Mouse (Mus musculus): ENCODE results near the gene Krtap9-5. TPM values are rescaled to one million over a fixed set of nuclear protein-coding genes. Genes with fewer than 3 reads are reported as not detected.

Krtap9-5 gene
- polyA plus RNA-seq (2012; ENCODE audit: low replicate concordance): not detected in 2 replicates

GRCm38 (mm10) chr11:99948175-99948574, at the start of gene Krtap9-5:
Krtap9-5 (plus strand) TSS chr11:99948475.

GRCm38 (mm10) chr11:99907620-99908019, 40.7 kb upstream of the Krtap9-5 start, which contains the start of gene Krtap31-1:
Krtap31-1 (plus strand) TSS chr11:99907920.

GRCm38 (mm10) chr11:99914451-99914850, 33.8 kb upstream of the Krtap9-5 start, which contains the start of gene Gm11565:
Gm11565 (plus strand) TSS chr11:99914751.

GRCm38 (mm10) chr11:99935991-99936390, 12.3 kb upstream of the Krtap9-5 start, which contains the start of gene Krtap31-2:
Krtap31-2 (plus strand) TSS chr11:99936291.

GRCm38 (mm10) chr11:99978953-99979352, 30.7 kb downstream of the Krtap9-5 start, which contains the start of gene Krtap29-1:
Krtap29-1 (minus strand) TSS chr11:99979053.

GRCm38 (mm10) chr11:99986180-99986647, 37.9 kb downstream of the Krtap9-5 start, which contains the start of gene Krtap16-1:
Krtap16-1 (minus strand) TSS chr11:99986597.

GRCm38 (mm10) chr11:99993620-99994383, 45.5 kb downstream of the Krtap9-5 start, which contains the start of gene Krtap17-1:
Krtap17-1 (minus strand) TSS chr11:99993994.

Other genes with a start within 250 kb of the Krtap9-5 start
- gene Gm14180, start 214.2 kb upstream of the Krtap9-5 start, polyA plus RNA-seq (2012; ENCODE audit: low replicate concordance): not detected in 2 replicates
- not detected in 2 replicates for gene Gm11595, start 175.6 kb upstream of the Krtap9-5 start, polyA plus RNA-seq (2012; ENCODE audit: low replicate concordance)
- not detected in 2 replicates for gene Krtap4-8, start 167.8 kb upstream of the Krtap9-5 start, polyA plus RNA-seq (2012; ENCODE audit: low replicate concordance)
- gene Krtap4-9, start 163.3 kb upstream of the Krtap9-5 start, polyA plus RNA-seq (2012; ENCODE audit: low replicate concordance): not detected in 2 replicates
- gene Gm11596, start 155.0 kb upstream of the Krtap9-5 start, polyA plus RNA-seq (2012; ENCODE audit: low replicate concordance): not detected in 2 replicates
- not detected in 2 replicates for gene Gm11569, start 149.5 kb upstream of the Krtap9-5 start, polyA plus RNA-seq (2012; ENCODE audit: low replicate concordance)
- gene Gm11554, start 144.0 kb upstream of the Krtap9-5 start, polyA plus RNA-seq (2012; ENCODE audit: low replicate concordance): not detected in 2 replicates
- not detected in 2 replicates for gene Krtap4-13, start 138.6 kb upstream of the Krtap9-5 start, polyA plus RNA-seq (2012; ENCODE audit: low replicate concordance)
- not detected in 2 replicates for gene Gm11564, start 132.8 kb upstream of the Krtap9-5 start, polyA plus RNA-seq (2012; ENCODE audit: low replicate concordance)
- gene 2300003K06Rik, start 110.4 kb upstream of the Krtap9-5 start, polyA plus RNA-seq (2012; ENCODE audit: low replicate concordance): not detected in 2 replicates
- gene Krtap4-16, start 96.9 kb upstream of the Krtap9-5 start, polyA plus RNA-seq (2012; ENCODE audit: low replicate concordance): not detected in 2 replicates
- not detected in 2 replicates for gene Gm11568, start 90.6 kb upstream of the Krtap9-5 start, polyA plus RNA-seq (2012; ENCODE audit: low replicate concordance)
- not detected in 2 replicates for gene Gm11559, start 84.0 kb upstream of the Krtap9-5 start, polyA plus RNA-seq (2012; ENCODE audit: low replicate concordance)
- gene Krtap9-1, start 75.1 kb upstream of the Krtap9-5 start, polyA plus RNA-seq (2012; ENCODE audit: low replicate concordance): not detected in 2 replicates
- not detected in 2 replicates for gene Gm11567, start 69.3 kb upstream of the Krtap9-5 start, polyA plus RNA-seq (2012; ENCODE audit: low replicate concordance)
- gene Krtap31-1, start 40.6 kb upstream of the Krtap9-5 start, polyA plus RNA-seq (2012; ENCODE audit: low replicate concordance): not detected in 2 replicates
- gene Gm11565, start 33.7 kb upstream of the Krtap9-5 start, polyA plus RNA-seq (2012; ENCODE audit: low replicate concordance): not detected in 2 replicates
- gene Krtap31-2, start 12.2 kb upstream of the Krtap9-5 start, polyA plus RNA-seq (2012; ENCODE audit: low replicate concordance): not detected in 2 replicates
- gene Krtap29-1, start 30.6 kb downstream of the Krtap9-5 start, polyA plus RNA-seq (2012; ENCODE audit: low replicate concordance): not detected in 2 replicates
- not detected in 2 replicates for gene Krtap16-1, start 38.1 kb downstream of the Krtap9-5 start, polyA plus RNA-seq (2012; ENCODE audit: low replicate concordance)
- not detected in 2 replicates for gene Krtap17-1, start 45.5 kb downstream of the Krtap9-5 start, polyA plus RNA-seq (2012; ENCODE audit: low replicate concordance)
- not detected in 2 replicates for gene Krt33a, start 67.7 kb downstream of the Krtap9-5 start, polyA plus RNA-seq (2012; ENCODE audit: low replicate concordance)
- not detected in 2 replicates for gene Krt33b, start 81.4 kb downstream of the Krtap9-5 start, polyA plus RNA-seq (2012; ENCODE audit: low replicate concordance)
- not detected in 2 replicates for gene Krt34, start 93.1 kb downstream of the Krtap9-5 start, polyA plus RNA-seq (2012; ENCODE audit: low replicate concordance)
- gene Krt31, start 102.1 kb downstream of the Krtap9-5 start, polyA plus RNA-seq (2012; ENCODE audit: low replicate concordance): not detected in 2 replicates
- gene Krt32, start 139.8 kb downstream of the Krtap9-5 start, polyA plus RNA-seq (2012; ENCODE audit: low replicate concordance): not detected in 2 replicates
- 0.13 TPM in 1 of 2 replicates, not detected in the other for gene Krt35, start 147.8 kb downstream of the Krtap9-5 start, polyA plus RNA-seq (2012; ENCODE audit: low replicate concordance)
- gene Krt36, start 157.2 kb downstream of the Krtap9-5 start, polyA plus RNA-seq (2012; ENCODE audit: low replicate concordance): not detected in 2 replicates
- 0.33 TPM in 1 of 2 replicates, not detected in the other for gene Krt13, start 173.1 kb downstream of the Krtap9-5 start, polyA plus RNA-seq (2012; ENCODE audit: low replicate concordance)
- not detected in 2 replicates for gene Krt15, start 187.5 kb downstream of the Krtap9-5 start, polyA plus RNA-seq (2012; ENCODE audit: low replicate concordance)
- 0.12 and 0.14 TPM in 2 replicates for gene Krt19, start 200.2 kb downstream of the Krtap9-5 start, polyA plus RNA-seq (2012; ENCODE audit: low replicate concordance)
- not detected in 2 replicates for gene Krt9, start 244.8 kb downstream of the Krtap9-5 start, polyA plus RNA-seq (2012; ENCODE audit: low replicate concordance)

Measured in hematopoietic multipotent progenitor cell, adult 10-12 weeks (in vitro differentiated cells).